8 mouse cellular contexts compared by ENCODE assay signal in genomic region chr13:55635146-55635571, GRCm38 (mm10). TPM values are rescaled to one million over a fixed set of nuclear protein-coding genes. Genes with fewer than 3 reads are reported as not detected.
DNase-seq lines count a peak whose midpoint lies in the region; ATAC-seq lines count a peak whose summit lies in the region.

No protein-coding gene starts in this region.

- peaks cover 4% of the 10 kb centered on the region; the same call in 1 of the 2 replicates for H3K4me1 ChIP-seq in kidney, embryonic 14.5 days (ENCODE audit: control insufficient read depth, insufficient read depth, low read length)
- peaks cover 16% of the 10 kb centered on the region for H3K4me1 ChIP-seq in hindbrain, embryonic 12.5 days
- peaks cover 8% of the 10 kb centered on the region; the same call in 1 of the 2 replicates for H3K4me1 ChIP-seq in midbrain, embryonic 11.5 days (ENCODE audit: control insufficient read depth, insufficient read depth, low read length)

- peak overlapping the region; percentile 99 for H3K4me3 ChIP-seq in kidney, embryonic 14.5 days (ENCODE audit: low read length)
- peak overlapping the region; percentile 98 for H3K4me3 ChIP-seq in hindbrain, embryonic 12.5 days
- peak overlapping the region; percentile 98 for H3K4me3 ChIP-seq in midbrain, embryonic 11.5 days (ENCODE audit: low read depth, low read length)

- peak overlapping the region; percentile 83 for H3K4me2 ChIP-seq in kidney, embryonic 14.5 days (replicated peaks; ENCODE audit: low read depth, low read length)
- peak overlapping the region; percentile 84 for H3K4me2 ChIP-seq in hindbrain, embryonic 12.5 days (replicated peaks)
- peak overlapping the region; percentile 77 for H3K4me2 ChIP-seq in midbrain, embryonic 11.5 days

- H3K27me3 ChIP-seq in kidney, embryonic 14.5 days (ENCODE audit: control insufficient read depth, insufficient read depth, low read length), result no peaks in the 10 kb centered on the region
- no peaks in the 10 kb centered on the region for H3K27me3 ChIP-seq in hindbrain, embryonic 12.5 days
- H3K27me3 ChIP-seq in midbrain, embryonic 11.5 days (ENCODE audit: control insufficient read depth, insufficient read depth, low read length), result no peaks in the 10 kb centered on the region

- WGBS in kidney, embryonic 14.5 days, result under 1% methylated on average over 37 of the region's 40 CpGs
- under 1% methylated on average over 39 of the region's 40 CpGs for whole genome bisulfite sequencing in hindbrain, embryonic 12.5 days
- under 1% methylated on average over 40 of the region's 40 CpGs for WGBS in midbrain, embryonic 11.5 days

- peak; percentile 65 for ATAC-seq in kidney, embryonic 14.5 days (ENCODE audit: low FRiP score, low TSS enrichment)
- peak; percentile 67 for ATAC-seq in hindbrain, embryonic 12.5 days (ENCODE audit: low FRiP score)
- ATAC-seq in midbrain, embryonic 11.5 days (ENCODE audit: low FRiP score), result peak; percentile 71

- H3K27ac ChIP-seq in kidney, embryonic 14.5 days (ENCODE audit: low read depth, low read length), result peak overlapping the region; percentile 51; the same call in 1 of the 2 replicates
- H3K27ac ChIP-seq in hindbrain, embryonic 12.5 days, result peak overlapping the region; percentile 78
- no peak overlapping the region for H3K27ac ChIP-seq in midbrain, embryonic 11.5 days (ENCODE audit: low read depth, low read length)

- no peaks in the 10 kb centered on the region for H3K9me3 ChIP-seq in kidney, embryonic 14.5 days (ENCODE audit: control insufficient read depth, low read length)
- no peaks in the 10 kb centered on the region for H3K9me3 ChIP-seq in hindbrain, embryonic 12.5 days (replicated peaks)
- no peaks in the 10 kb centered on the region for H3K9me3 ChIP-seq in midbrain, embryonic 11.5 days (ENCODE audit: control insufficient read depth, low read length)

- peaks cover 49% of the 10 kb centered on the region for H3K36me3 ChIP-seq in kidney, embryonic 14.5 days (ENCODE audit: control insufficient read depth, insufficient read depth, low read length)
- peaks cover 50% of the 10 kb centered on the region for H3K36me3 ChIP-seq in hindbrain, embryonic 12.5 days
- H3K36me3 ChIP-seq in midbrain, embryonic 11.5 days (ENCODE audit: control insufficient read depth, insufficient read depth, low read length), result 0 out of 2 replicates have a peak, but pooled peaks cover 8% of the 10 kb centered on the region

- no peak for DNase-seq in kidney, postnatal 4 days
- DNase-seq in adipocyte (ENCODE audit: low spot score), result peak; percentile 21
- DNase-seq in midbrain, embryonic 11.5 days (ENCODE audit: low spot score, missing footprints), result no peak
- no peak for DNase-seq in gastrocnemius, postnatal 36 days
- no peak for DNase-seq in spleen, postnatal 4 days (ENCODE audit: low spot score in 2 of 2)
- DNase-seq in adrenal gland, adult 8-10 months, result no peak

- H3K9ac ChIP-seq in kidney, embryonic 14.5 days (ENCODE audit: low read depth, low read length), result peak overlapping the region; percentile 93
- H3K9ac ChIP-seq in hindbrain, embryonic 12.5 days, result peak overlapping the region; percentile 90
- peak overlapping the region; percentile 94 for H3K9ac ChIP-seq in midbrain, embryonic 11.5 days (ENCODE audit: low read length)

- intact Hi-C loops in gastrocnemius, postnatal 36 days (cut with DNase I), result no loop called here

RNA-seq across cellular contexts. Expression of gene Ddx46, which starts 0.3 kb away (rescaled TPM):
- polyA plus RNA-seq in kidney, embryonic 14.5 days (2014; fragmentation: Nextera tagmentation; extraction: Ambion mirVana), result 35.7 and 48.5 TPM in 2 replicates
- 41.1 and 41.2 TPM in 2 replicates for polyA plus RNA-seq in hindbrain, embryonic 12.5 days (2016; fragmentation: Nextera tagmentation; extraction: Ambion mirVana)
- 48.4 and 63.1 TPM in 2 replicates for polyA plus RNA-seq in midbrain, embryonic 11.5 days (2014; fragmentation: Nextera tagmentation; extraction: Ambion mirVana)
- total RNA-seq in gastrocnemius, postnatal 36 days (2021), result 10 to 100 TPM; 17.7 to 19.8 TPM
- 10 to 100 TPM; 29.1 to 58.6 (median 48.5) TPM for total RNA-seq in adrenal gland, adult 8-10 months (2022)

RNA-seq across cellular contexts. Expression of gene Caml, which starts 12.4 kb away (rescaled TPM):
- 58.3 and 60.3 TPM in 2 replicates for polyA plus RNA-seq in kidney, embryonic 14.5 days (2014; fragmentation: Nextera tagmentation; extraction: Ambion mirVana)
- 74.1 and 75.9 TPM in 2 replicates for polyA plus RNA-seq in hindbrain, embryonic 12.5 days (2016; fragmentation: Nextera tagmentation; extraction: Ambion mirVana)
- polyA plus RNA-seq in midbrain, embryonic 11.5 days (2014; fragmentation: Nextera tagmentation; extraction: Ambion mirVana), result 63.7 and 71.6 TPM in 2 replicates
- total RNA-seq in gastrocnemius, postnatal 36 days (2021), result 1 to 10 TPM; 8.2 TPM
- 10 to 100 TPM; 30.2 to 44.0 (median 35.5) TPM for total RNA-seq in adrenal gland, adult 8-10 months (2022)

RNA-seq across cellular contexts. Expression of gene B4galt7, which starts 35.5 kb away (rescaled TPM):
- 13.5 and 18.2 TPM in 2 replicates for polyA plus RNA-seq in kidney, embryonic 14.5 days (2014; fragmentation: Nextera tagmentation; extraction: Ambion mirVana)
- 42.5 and 43.4 TPM in 2 replicates for polyA plus RNA-seq in hindbrain, embryonic 12.5 days (2016; fragmentation: Nextera tagmentation; extraction: Ambion mirVana)
- polyA plus RNA-seq in midbrain, embryonic 11.5 days (2014; fragmentation: Nextera tagmentation; extraction: Ambion mirVana), result 16.0 and 21.4 TPM in 2 replicates
- total RNA-seq in gastrocnemius, postnatal 36 days (2021), result 1 to 10 TPM; 4.3 to 6.5 TPM
- 10 to 100 TPM; 14.9 to 18.5 (median 16.5) TPM for total RNA-seq in adrenal gland, adult 8-10 months (2022)

RNA-seq across cellular contexts. Expression of gene B230219D22Rik, which starts 57.8 kb away (rescaled TPM):
- polyA plus RNA-seq in kidney, embryonic 14.5 days (2014; fragmentation: Nextera tagmentation; extraction: Ambion mirVana), result 55.2 and 77.6 TPM in 2 replicates
- polyA plus RNA-seq in hindbrain, embryonic 12.5 days (2016; fragmentation: Nextera tagmentation; extraction: Ambion mirVana), result 74.6 and 78.4 TPM in 2 replicates
- 66.0 and 72.3 TPM in 2 replicates for polyA plus RNA-seq in midbrain, embryonic 11.5 days (2014; fragmentation: Nextera tagmentation; extraction: Ambion mirVana)
- total RNA-seq in gastrocnemius, postnatal 36 days (2021), result 10 to 100 TPM; 23.7 to 28.5 TPM
- total RNA-seq in adrenal gland, adult 8-10 months (2022), result 10 to 100 TPM; 60.0 to 63.6 (median 61.4) TPM
